Mouse (Mus musculus): Measurements from ENCODE around the gene Vps13d.

DNA sequence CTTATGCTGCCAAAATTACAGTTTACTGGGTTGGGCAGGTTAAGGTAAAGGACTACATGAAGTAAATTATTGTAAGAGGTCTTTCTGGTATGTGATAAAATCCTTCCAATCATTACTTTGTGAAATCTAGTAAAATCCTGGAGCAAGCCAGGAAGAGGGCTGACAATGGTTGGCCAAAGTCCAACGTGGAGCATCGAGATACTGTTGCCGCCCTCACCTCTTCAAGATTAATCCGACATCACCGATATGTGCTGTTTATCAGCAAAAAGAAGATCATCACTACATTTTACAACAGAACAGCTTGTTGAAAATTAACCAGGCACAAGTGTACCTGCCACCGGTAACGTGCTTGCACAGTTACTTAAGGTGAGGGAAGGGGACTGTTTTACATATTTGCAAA is 184.9 kb downstream of the Vps13d start:
- TF ChIP-seq USF1 (IDR thresholded peaks at IDR 0.05; ENCODE audit: low read depth, low read length), result no peak
- no peak for TF ChIP-seq CTCF (conservative IDR thresholded peaks at IDR 0.05 in 1 of 2, IDR thresholded peaks at IDR 0.05 in 1 of 2; ENCODE audit: low read depth in 2 of 2, low read length in 2 of 2)
- TF ChIP-seq ZMIZ1 (IDR thresholded peaks at IDR 0.05; ENCODE audit: low read depth, low read length), result no peak
- TF ChIP-seq POLR2A (IDR thresholded peaks at IDR 0.05; ENCODE audit: low read depth, low read length), result no peak
- TF ChIP-seq HCFC1 (IDR thresholded peaks at IDR 0.05; ENCODE audit: low read depth, low read length), result no peak
- TF ChIP-seq ZKSCAN1 (IDR thresholded peaks at IDR 0.05; ENCODE audit: borderline replicate concordance, low read depth, low read length), result no peak
- TF ChIP-seq ZNF384 (IDR thresholded peaks at IDR 0.05; ENCODE audit: low read depth, low read length), result no peak
- no peak for TF ChIP-seq KAT2A (IDR thresholded peaks at IDR 0.05; ENCODE audit: insufficient replicate concordance, low read length)
- TF ChIP-seq POLR2AphosphoS2 (IDR thresholded peaks at IDR 0.05; ENCODE audit: low read depth, low read length), result no peak
- TF ChIP-seq EP300 (IDR thresholded peaks at IDR 0.05; ENCODE audit: low read length), result no peak
- TF ChIP-seq CHD2 (IDR thresholded peaks at IDR 0.05; ENCODE audit: low read length), result no peak
- TF ChIP-seq MXI1 (IDR thresholded peaks at IDR 0.05; ENCODE audit: low read depth, low read length), result no peak
- TF ChIP-seq TBP (conservative IDR thresholded peaks at IDR 0.05; ENCODE audit: low read depth, low read length), result no peak

Measured in CH12.LX (cell line).